Mouse (Mus musculus) CH12.LX (cell line): ENCODE measurements at regions not wholly inside any gene's neighbourhood (a gene's known extent, or its start where the extent isn't known, plus 50 kb on each side); places are given as distances from the start of the nearest gene placed in this dataset.

ENCODE experiments used
- DNase-seq: peaks from one replicate; pipeline ENCODE4 v3.0.0-alpha.2; 2013; ENCODE audit errors: extremely low read depth
- H3K27ac ChIP-seq: 2 replicates; pipeline ENCODE4 v1.5.1; 2012; ENCODE audit warnings: low read depth, mild to moderate bottlenecking, control low read depth, moderate library complexity; ENCODE audit not compliant: insufficient read depth
- H3K27me3 ChIP-seq: replicated peaks from 2 replicates; pipeline ENCODE3; 2012; ENCODE audit warnings: inconsistent platforms
- H3K36me3 ChIP-seq, 2 experiments: replicated peaks in 1 of 2; 2 replicates each; pipeline versions ENCODE3 to v1.6.1; 2012; ENCODE audit warnings: inconsistent platforms in 1 of 2, low read length in 1 of 2, mild to moderate bottlenecking in 1 of 2, mixed read lengths in 1 of 2, moderate library complexity in 1 of 2; ENCODE audit not compliant: control insufficient read depth in 1 of 2, insufficient read depth in 1 of 2
- H3K4me1 ChIP-seq, 2 experiments: 2 replicates each; pipeline ENCODE4 v1.6.1; 2012; ENCODE audit warnings: inconsistent platforms in 1 of 2, moderate library complexity in 1 of 2; ENCODE audit not compliant: insufficient read depth in 2 of 2, control insufficient read depth in 1 of 2
- H3K4me2 ChIP-seq: 2 replicates; pipeline ENCODE4 v1.6.1; 2012; ENCODE audit warnings: low read depth, mild to moderate bottlenecking, control low read depth; ENCODE audit not compliant: poor library complexity, insufficient read depth, severe bottlenecking
- H3K4me3 ChIP-seq, 3 experiments: fragments of 150-350 bp in 1 of 3; sonication (generic) in 1 of 3; replicated peaks in 1 of 3; 2 replicates each; pipeline versions ENCODE3 to v1.5.1; 2011 to 2012; ENCODE audit warnings: low read depth in 2 of 3, low read length in 2 of 3, mild to moderate bottlenecking in 2 of 3, moderate library complexity in 2 of 3, control low read depth in 1 of 3, improper control_type of control experiment in 1 of 3, inconsistent platforms in 1 of 3, mixed read lengths in 1 of 3; ENCODE audit not compliant: poor library complexity in 1 of 3
- H3K79me2 ChIP-seq: replicated peaks from 2 replicates; pipeline ENCODE4 v1.6.1; 2012; ENCODE audit warnings: mild to moderate bottlenecking, moderate library complexity; ENCODE audit not compliant: control insufficient read depth, poor library complexity, insufficient read depth, severe bottlenecking; ENCODE audit errors: extremely low read depth
- H3K9ac ChIP-seq: 2 replicates; pipeline ENCODE4 v1.6.1; 2012; ENCODE audit warnings: low read depth, mild to moderate bottlenecking, control low read depth, moderate library complexity; ENCODE audit not compliant: insufficient read depth
- H3K9me3 ChIP-seq: replicated peaks from 2 replicates; pipeline ENCODE3; 2012; ENCODE audit warnings: low read length, inconsistent platforms, mixed read lengths
- CHD1 ChIP-seq: IDR thresholded peaks from 2 replicates; pipeline ENCODE4 v1.6.1; 2012; ENCODE audit warnings: low read depth, low read length, improper control_type of control experiment, inconsistent platforms
- ELF1 ChIP-seq: IDR thresholded peaks from 2 replicates; pipeline ENCODE4 v1.6.1; 2014; ENCODE audit warnings: low read depth, mild to moderate bottlenecking, inconsistent platforms, low read length, improper control_type of control experiment
- EP300 ChIP-seq: IDR thresholded peaks from 2 replicates; pipeline ENCODE4 v1.6.1; 2011; ENCODE audit warnings: low read length, improper control_type of control experiment
- HCFC1 ChIP-seq: IDR thresholded peaks from 2 replicates; pipeline ENCODE4 v1.6.1; 2012; ENCODE audit warnings: low read depth, mild to moderate bottlenecking, inconsistent platforms, low read length, improper control_type of control experiment
- IRF4 ChIP-seq: IDR thresholded peaks from 2 replicates; pipeline ENCODE4 v1.6.1; 2014; ENCODE audit warnings: low read depth, mild to moderate bottlenecking, inconsistent platforms, low read length, improper control_type of control experiment
- KAT2A ChIP-seq: IDR thresholded peaks from 2 replicates; pipeline ENCODE4 v1.6.1; 2012; ENCODE audit warnings: low read length, improper control_type of control experiment, inconsistent platforms; ENCODE audit not compliant: insufficient replicate concordance
- MAFK ChIP-seq: IDR thresholded peaks from 2 replicates; pipeline ENCODE4 v1.6.1; 2011; ENCODE audit warnings: low read length, improper control_type of control experiment; ENCODE audit not compliant: insufficient replicate concordance
- MAX ChIP-seq: IDR thresholded peaks from 2 replicates; pipeline ENCODE4 v1.6.1; 2011; ENCODE audit warnings: low read length, improper control_type of control experiment
- MAZ ChIP-seq: IDR thresholded peaks from 2 replicates; pipeline ENCODE4 v1.6.1; 2012; ENCODE audit warnings: low read depth, mild to moderate bottlenecking, inconsistent platforms, low read length, improper control_type of control experiment, moderate library complexity
- MXI1 ChIP-seq: IDR thresholded peaks from 2 replicates; pipeline ENCODE4 v1.6.1; 2011; ENCODE audit warnings: mild to moderate bottlenecking, low read depth, low read length, improper control_type of control experiment
- NELFE ChIP-seq: IDR thresholded peaks from 2 replicates; pipeline ENCODE4 v1.6.1; 2011; ENCODE audit warnings: low read depth, low read length, improper control_type of control experiment
- NRF1 ChIP-seq: IDR thresholded peaks from 2 replicates; pipeline ENCODE4 v1.6.1; 2014; ENCODE audit warnings: low read depth, mild to moderate bottlenecking, inconsistent platforms, low read length, improper control_type of control experiment, moderate library complexity
- PAX5 ChIP-seq: IDR thresholded peaks from 2 replicates; pipeline ENCODE4 v1.6.1; 2012; ENCODE audit warnings: low read length, inconsistent platforms, mixed read lengths
- RAD21 ChIP-seq: IDR thresholded peaks from 2 replicates; pipeline ENCODE4 v1.6.1; 2011; ENCODE audit warnings: low read depth, mild to moderate bottlenecking, low read length, improper control_type of control experiment, moderate library complexity
- SIN3A ChIP-seq: IDR thresholded peaks from 2 replicates; pipeline ENCODE4 v1.6.1; 2012; ENCODE audit warnings: low read length, improper control_type of control experiment, inconsistent platforms
- SMC3 ChIP-seq: IDR thresholded peaks from 2 replicates; pipeline ENCODE4 v1.6.1; 2011; ENCODE audit warnings: low read depth, low read length, improper control_type of control experiment
- TBP ChIP-seq: conservative IDR thresholded peaks from 2 replicates; pipeline ENCODE4 v1.6.1; 2011; ENCODE audit warnings: low read depth, low read length, improper control_type of control experiment
- USF1 ChIP-seq: IDR thresholded peaks from 2 replicates; pipeline ENCODE4 v1.6.1; 2014; ENCODE audit warnings: low read depth, mild to moderate bottlenecking, inconsistent platforms, low read length, improper control_type of control experiment
- ZMIZ1 ChIP-seq: IDR thresholded peaks from 2 replicates; pipeline ENCODE4 v1.6.1; 2012; ENCODE audit warnings: low read depth, mild to moderate bottlenecking, inconsistent platforms, low read length, improper control_type of control experiment
- ZNF384 ChIP-seq: IDR thresholded peaks from 2 replicates; pipeline ENCODE4 v1.6.1; 2012; ENCODE audit warnings: low read depth, low read length, improper control_type of control experiment, inconsistent platforms
- dilution Hi-C: fragments of 300-500 bp; cut with MboI; formaldehyde crosslinking; loops from 2 replicates; pipeline ENCODE4 v1.14.3; 2020; ENCODE audit warnings: low sequenced_read_pairs; ENCODE audit not compliant: extremely low pct_unique_long_range_greater_than_20kb, extremely low pct_ligation_motif_present
- in situ Hi-C: fragments of 300-500 bp; cut with MboI; formaldehyde crosslinking; loops from 3 replicates; pipeline ENCODE4 v1.14.3; 2019; ENCODE audit warnings: low sequenced_read_pairs, low pct_ligation_motif_present, low pct_unique_long_range_greater_than_20kb, mixed read lengths

- Histone ChIP-seq H3K27ac (no peak overlapping the region), H3K4me2 (no peak overlapping the region), H3K27me3 (peaks cover 92% of the 10 kb centered on the region), H3K36me3 (no peaks in the 10 kb centered on the region), H3K79me2 (no peaks in the 10 kb centered on the region), H3K9me3 (no peaks in the 10 kb centered on the region), H3K4me3 (no peak overlapping the region), H3K9ac (no peak overlapping the region), H3K4me1 (peaks cover 0 to 7% of the 10 kb centered on the region in 2 experiments; a peak in 2 of 4 replicates)
- DNase-seq = no peak
- TF ChIP-seq MAX = no peak
- no peak for TF ChIP-seq USF1
- no peak for TF ChIP-seq SIN3A
- TF ChIP-seq MXI1 = no peak
- TF ChIP-seq PAX5 = no peak
- no peak for TF ChIP-seq SMC3
- TF ChIP-seq CHD1 = no peak
- no peak for TF ChIP-seq TBP
- TF ChIP-seq NELFE = no peak
- no peak for TF ChIP-seq MAFK
- TF ChIP-seq ELF1 = no peak
- TF ChIP-seq MAZ = no peak
- no peak for TF ChIP-seq HCFC1
- no peak for TF ChIP-seq IRF4
- TF ChIP-seq ZNF384 = no peak
- no peak for TF ChIP-seq RAD21
- no peak for TF ChIP-seq NRF1
- no peak for TF ChIP-seq EP300
- no peak for TF ChIP-seq ZMIZ1
- in situ Hi-C loops (no loop called here), dilution Hi-C loops (no loop called here)
These were observed 129.3 kb upstream of the Lemd2 start for GRCm38 (mm10) chr17:27333593-27333992.

GRCm38 (mm10) chr17:27333141-27333540 is 128.9 kb upstream of the Lemd2 start:
- no peak for DNase-seq
- no peak overlapping the region for H3K9ac ChIP-seq
- no peaks in the 10 kb centered on the region for H3K9me3 ChIP-seq
- in situ Hi-C loops = no loop called here
- H3K4me1 ChIP-seq = peaks cover 0 to 7% of the 10 kb centered on the region in 2 experiments; a peak in 2 of 4 replicates
- H3K27me3 ChIP-seq = peaks cover 94% of the 10 kb centered on the region
- H3K27ac ChIP-seq = no peak overlapping the region
- no peaks in the 10 kb centered on the region for H3K79me2 ChIP-seq
- H3K4me3 ChIP-seq = no peak overlapping the region
- TF ChIP-seq KAT2A = no peak
- no peaks in the 10 kb centered on the region for H3K36me3 ChIP-seq
- dilution Hi-C loops = no loop called here
- H3K4me2 ChIP-seq = no peak overlapping the region
